Mouse (Mus musculus) liver, postnatal 0 days (tissue): ENCODE results near the gene Dnaic1.

Experiments
- CTCF ChIP-seq: sonication (generic); IDR thresholded peaks from 2 replicates; pipeline ENCODE4 v1.5.1; 2016; ENCODE audit warnings: antibody characterized with exemption, low read depth
- EP300 ChIP-seq: IDR thresholded peaks from 2 replicates; pipeline ENCODE4 v1.6.1; 2016; ENCODE audit warnings: antibody characterized with exemption, low read depth, mild to moderate bottlenecking

DNA sequence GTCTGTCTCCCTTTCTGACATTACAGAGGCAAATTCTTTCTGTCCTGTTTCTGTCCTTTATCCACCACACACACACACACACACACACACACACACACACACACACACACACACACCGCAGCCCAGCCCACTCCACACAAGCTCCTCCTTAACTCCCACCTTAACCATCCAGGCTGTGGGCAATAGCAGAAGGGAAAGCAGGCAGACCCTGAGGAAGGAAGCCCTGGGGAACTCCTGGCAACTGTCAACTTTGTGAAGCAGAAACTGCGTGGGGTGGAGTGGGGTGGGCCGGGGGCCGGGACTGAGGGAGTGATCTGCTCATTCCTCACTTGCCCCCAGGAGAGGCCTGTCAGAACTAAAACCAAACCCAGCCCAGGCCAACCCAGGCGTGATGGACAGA, 101.9 kb downstream of the Dnaic1 start:
- TF ChIP-seq CTCF: no peak
- no peak for TF ChIP-seq EP300
